Mouse (Mus musculus): ENCODE data around the gene Utp15. TPM values are rescaled to one million over a fixed set of nuclear protein-coding genes. Genes with fewer than 3 reads are reported as not detected.

Gene Utp15
- polyA plus RNA-seq, 1 experiment from 2014 or later, result 8.4 TPM

- Histone ChIP-seq H3K36me3 (ENCODE audit: insufficient read depth, low read length) (no peaks in the 10 kb centered on the region), H3K9ac (replicated peaks; ENCODE audit: low read depth) (no peak overlapping the region), H3K9me3 (ENCODE audit: low read length) (no peaks in the 10 kb centered on the region), H3K4me2 (replicated peaks; ENCODE audit: low read depth, low read length) (no peak overlapping the region), H3K27me3 (replicated peaks; ENCODE audit: insufficient read depth, low read length) (no peaks in the 10 kb centered on the region), H3K27ac (ENCODE audit: low read length) (no peak overlapping the region), H3K4me3 (ENCODE audit: low read depth, low read length) (no peak overlapping the region), H3K4me1 (ENCODE audit: insufficient read depth, low read depth, low read length) (no peaks in the 10 kb centered on the region)
- DNase-seq (ENCODE audit: low spot score) (no peak), ATAC-seq (no peak)
- no peak for TF ChIP-seq CTCF (IDR thresholded peaks at IDR 0.05)
- no peak for TF ChIP-seq EP300 (IDR thresholded peaks at IDR 0.05)
- 56% methylated on average over 9 of the region's 9 CpGs for WGBS
These were observed 21.1 kb downstream of the Utp15 start for GRCm38 (mm10) chr13:98241531-98242282.

- ATAC-seq (no peak), DNase-seq (ENCODE audit: low spot score) (peak; percentile 73)
- Histone ChIP-seq H3K4me3 (ENCODE audit: low read depth, low read length) (no peak overlapping the region), H3K4me1 (ENCODE audit: insufficient read depth, low read depth, low read length) (no peaks in the 10 kb centered on the region), H3K9me3 (ENCODE audit: low read length) (no peaks in the 10 kb centered on the region), H3K4me2 (replicated peaks; ENCODE audit: low read depth, low read length) (no peak overlapping the region), H3K27me3 (replicated peaks; ENCODE audit: insufficient read depth, low read length) (no peaks in the 10 kb centered on the region), H3K27ac (ENCODE audit: low read length) (no peak overlapping the region), H3K36me3 (ENCODE audit: insufficient read depth, low read length) (no peaks in the 10 kb centered on the region), H3K9ac (replicated peaks; ENCODE audit: low read depth) (no peak overlapping the region)
- 16% methylated on average over 12 of the region's 12 CpGs for WGBS
- TF ChIP-seq CTCF (IDR thresholded peaks at IDR 0.05) (peak; percentile 87), EP300 (IDR thresholded peaks at IDR 0.05) (no peak)
These were observed 22.7 kb downstream of the Utp15 start for GRCm38 (mm10) chr13:98239978-98240641.

- Histone ChIP-seq H3K9me3 (ENCODE audit: low read length) (no peaks in the 10 kb centered on the region), H3K4me2 (replicated peaks; ENCODE audit: low read depth, low read length) (no peak overlapping the region), H3K4me1 (ENCODE audit: insufficient read depth, low read depth, low read length) (no peaks in the 10 kb centered on the region), H3K27me3 (replicated peaks; ENCODE audit: insufficient read depth, low read length) (no peaks in the 10 kb centered on the region), H3K9ac (replicated peaks; ENCODE audit: low read depth) (no peak overlapping the region), H3K27ac (ENCODE audit: low read length) (no peak overlapping the region), H3K4me3 (ENCODE audit: low read depth, low read length) (no peak overlapping the region), H3K36me3 (ENCODE audit: insufficient read depth, low read length) (no peaks in the 10 kb centered on the region)
- 48% methylated on average over 6 of the region's 6 CpGs for WGBS
- DNase-seq (ENCODE audit: low spot score) (no peak), ATAC-seq (no peak)
- TF ChIP-seq CTCF (IDR thresholded peaks at IDR 0.05) (no peak), EP300 (IDR thresholded peaks at IDR 0.05) (no peak)
These were observed 27.4 kb downstream of the Utp15 start for GRCm38 (mm10) chr13:98235451-98235850.

- no peak overlapping the region for H3K4me3 ChIP-seq (ENCODE audit: low read depth, low read length)
- H3K9me3 ChIP-seq (ENCODE audit: low read length), result no peaks in the 10 kb centered on the region
- WGBS, result 94% methylated on average over 1 of the region's 1 CpGs
- no peaks in the 10 kb centered on the region for H3K36me3 ChIP-seq (ENCODE audit: insufficient read depth, low read length)
- no peaks in the 10 kb centered on the region; the same call in 1 of the 2 replicates for H3K4me1 ChIP-seq (ENCODE audit: insufficient read depth, low read depth, low read length)
- no peak overlapping the region for H3K4me2 ChIP-seq (replicated peaks; ENCODE audit: low read depth, low read length)
- no peak for ATAC-seq
- H3K9ac ChIP-seq (replicated peaks; ENCODE audit: low read depth), result no peak overlapping the region
- TF ChIP-seq CTCF (IDR thresholded peaks at IDR 0.05), result no peak
- no peak for TF ChIP-seq EP300 (IDR thresholded peaks at IDR 0.05)
- DNase-seq (ENCODE audit: low spot score), result no peak
- H3K27ac ChIP-seq (ENCODE audit: low read length), result no peak overlapping the region
- no peaks in the 10 kb centered on the region for H3K27me3 ChIP-seq (replicated peaks; ENCODE audit: insufficient read depth, low read length)
These were observed 32.3 kb downstream of the Utp15 start for GRCm38 (mm10) chr13:98230511-98230910.

GRCm38 (mm10) chr13:98226225-98226624 is 36.6 kb downstream of the Utp15 start:
- Histone ChIP-seq H3K27ac (ENCODE audit: low read length) (0 out of 2 replicates have a peak overlapping the region, but pooled peaks have one; percentile 0), H3K4me1 (ENCODE audit: insufficient read depth, low read depth, low read length) (no peaks in the 10 kb centered on the region; the same call in 1 of the 2 replicates), H3K27me3 (replicated peaks; ENCODE audit: insufficient read depth, low read length) (no peaks in the 10 kb centered on the region), H3K9me3 (ENCODE audit: low read length) (no peaks in the 10 kb centered on the region), H3K4me2 (replicated peaks; ENCODE audit: low read depth, low read length) (no peak overlapping the region), H3K36me3 (ENCODE audit: insufficient read depth, low read length) (no peaks in the 10 kb centered on the region), H3K9ac (replicated peaks; ENCODE audit: low read depth) (no peak overlapping the region), H3K4me3 (ENCODE audit: low read depth, low read length) (no peak overlapping the region)
- TF ChIP-seq CTCF (IDR thresholded peaks at IDR 0.05), result no peak
- TF ChIP-seq EP300 (IDR thresholded peaks at IDR 0.05), result peak; percentile 23; the same call in 1 of the 2 replicates
- 44% methylated on average over 2 of the region's 2 CpGs for WGBS
- ATAC-seq (peak; percentile 67), DNase-seq (ENCODE audit: low spot score) (peak; percentile 43)

GRCm38 (mm10) chr13:98222848-98223247 is 40.0 kb downstream of the Utp15 start:
- Histone ChIP-seq H3K27me3 (replicated peaks; ENCODE audit: insufficient read depth, low read length) (no peaks in the 10 kb centered on the region), H3K4me1 (ENCODE audit: insufficient read depth, low read depth, low read length) (no peaks in the 10 kb centered on the region; the same call in 1 of the 2 replicates), H3K36me3 (ENCODE audit: insufficient read depth, low read length) (no peaks in the 10 kb centered on the region), H3K27ac (ENCODE audit: low read length) (no peak overlapping the region), H3K9me3 (ENCODE audit: low read length) (no peaks in the 10 kb centered on the region), H3K9ac (replicated peaks; ENCODE audit: low read depth) (no peak overlapping the region), H3K4me2 (replicated peaks; ENCODE audit: low read depth, low read length) (no peak overlapping the region), H3K4me3 (ENCODE audit: low read depth, low read length) (no peak overlapping the region)
- TF ChIP-seq CTCF (IDR thresholded peaks at IDR 0.05), result peak; percentile 93
- TF ChIP-seq EP300 (IDR thresholded peaks at IDR 0.05), result no peak
- peak; percentile 58 for ATAC-seq
- WGBS, result 27% methylated on average over 12 of the region's 12 CpGs
- peak; percentile 64 for DNase-seq (ENCODE audit: low spot score)

Data from lung, postnatal 0 days (tissue).